Mouse (Mus musculus) neural tube, embryonic 11.5 days (tissue): ENCODE data around the gene Olfr251. TPM values are rescaled to one million over a fixed set of nuclear protein-coding genes. Genes with fewer than 3 reads are reported as not detected.

Experiments used
- ATAC-seq: fragments of 200-750 bp; cut with Nextera tagmentation; 2 replicates; pipeline ENCODE4 v1.8.0; 2017; ENCODE audit warnings: moderate number of reproducible peaks, mild to moderate bottlenecking, moderate TSS enrichment, moderate library complexity; ENCODE audit not compliant: insufficient read depth, low FRiP score, low TSS enrichment
- DNase-seq: peaks from one replicate; pipeline ENCODE4 v3.0.0-alpha.2; 2015; ENCODE audit warnings: low spot score
- H3K27ac ChIP-seq: fragments of 300-500 bp; sonication (generic); 2 replicates; pipeline ENCODE4 v1.5.1; 2014; ENCODE audit warnings: low read depth, mild to moderate bottlenecking, low read length
- H3K27me3 ChIP-seq: fragments of 300-500 bp; sonication (generic); 2 replicates; pipeline ENCODE4 v1.6.1; 2014; ENCODE audit warnings: mild to moderate bottlenecking, low read length, mixed read lengths; ENCODE audit not compliant: control insufficient read depth, insufficient read depth
- H3K36me3 ChIP-seq: fragments of 300-500 bp; sonication (generic); 2 replicates; pipeline ENCODE4 v1.6.1; 2014; ENCODE audit warnings: mild to moderate bottlenecking, low read length, moderate library complexity, mixed read lengths; ENCODE audit not compliant: control insufficient read depth, insufficient read depth
- H3K4me1 ChIP-seq: fragments of 300-500 bp; sonication (generic); 2 replicates; pipeline ENCODE4 v1.6.1; 2014; ENCODE audit warnings: low read length, mixed read lengths; ENCODE audit not compliant: control insufficient read depth, insufficient read depth
- H3K4me2 ChIP-seq: fragments of 300-500 bp; sonication (generic); 2 replicates; pipeline ENCODE4 v1.6.1; 2014; ENCODE audit warnings: low read depth, mild to moderate bottlenecking, moderate library complexity
- H3K4me3 ChIP-seq: fragments of 300-500 bp; sonication (generic); 2 replicates; pipeline ENCODE4 v1.5.1; 2014; ENCODE audit warnings: low read depth, low read length
- H3K9ac ChIP-seq: fragments of 300-500 bp; sonication (generic); 2 replicates; pipeline ENCODE4 v1.6.1; 2014; ENCODE audit warnings: mild to moderate bottlenecking, low read length
- H3K9me3 ChIP-seq: fragments of 300-500 bp; sonication (generic); 2 replicates; pipeline ENCODE4 v1.6.1; 2016; ENCODE audit warnings: low read length; ENCODE audit not compliant: control insufficient read depth
- WGBS: fragments of 180-500 bp; shearing (Covaris S2); extraction: QIAGEN DNeasy Blood & Tissue Kit; methylation state at CpG from one replicate; pipeline ENCODE4 v1.1.7; 2014; 5-methylcytosine and 5-hydroxymethylcytosine counted together
- polyA plus RNA-seq: library from polyadenylated mRNA; unstranded; fragments of >200 nt; fragmentation: Nextera tagmentation; extraction: Ambion mirVana; gene quantifications from 2 replicates; pipeline ENCODE4 v1.2.1, GENCODE M21; 2014

Olfr251 gene
- polyA plus RNA-seq, 1 experiment from 2014 or later = not detected

GRCm38 (mm10) chr9:38429155-38429554, 52.3 kb downstream of the Olfr251 start, which contains the start of gene Olfr901:
Gene Olfr901 (plus strand): TSS chr9:38429455.
- WGBS = 90% methylated on average over 1 of the region's 1 CpGs

More at GRCm38 (mm10) chr9:38429155-38429554, 52.3 kb downstream of the Olfr251 start, which contains the start of gene Olfr901:
- Histone ChIP-seq H3K4me3 (no peak within 1 kb of the TSS), H3K36me3 (no peaks in the 10 kb centered on the region), H3K4me2 (no peak within 1 kb of the TSS), H3K9ac (no peak within 1 kb of the TSS), H3K9me3 (no peaks in the 10 kb centered on the region), H3K27me3 (no peaks in the 10 kb centered on the region), H3K27ac (no peak within 1 kb of the TSS), H3K4me1 (no peaks in the 10 kb centered on the region)
- DNase-seq = no peak
- ATAC-seq = no peak

Other genes starting within 250 kb of the Olfr251 start
- gene Olfr890, start 234.6 kb upstream of the Olfr251 start, polyA plus RNA-seq = not detected in 2 replicates
- gene Olfr891, start 196.3 kb upstream of the Olfr251 start, polyA plus RNA-seq = not detected in 2 replicates
- not detected in 2 replicates for gene Olfr893, start 168.7 kb upstream of the Olfr251 start, polyA plus RNA-seq
- gene Olfr894, start 159.0 kb upstream of the Olfr251 start, polyA plus RNA-seq = not detected in 2 replicates
- not detected in 2 replicates for gene Olfr143, start 124.3 kb upstream of the Olfr251 start, polyA plus RNA-seq
- gene Olfr895, start 109.2 kb upstream of the Olfr251 start, polyA plus RNA-seq = not detected in 2 replicates
- not detected in 2 replicates for gene Olfr896-ps1, start 86.0 kb upstream of the Olfr251 start, polyA plus RNA-seq
- gene Olfr25, start 48.0 kb upstream of the Olfr251 start, polyA plus RNA-seq = not detected in 2 replicates
- gene Olfr898, start 28.7 kb upstream of the Olfr251 start, polyA plus RNA-seq = not detected in 2 replicates
- not detected in 2 replicates for gene Olfr250, start 10.2 kb upstream of the Olfr251 start, polyA plus RNA-seq
- not detected in 2 replicates for gene Olfr147, start 24.6 kb downstream of the Olfr251 start, polyA plus RNA-seq
- gene Olfr901, start 52.4 kb downstream of the Olfr251 start, polyA plus RNA-seq = not detected in 2 replicates
- not detected in 2 replicates for gene Olfr902, start 70.6 kb downstream of the Olfr251 start, polyA plus RNA-seq
- not detected in 2 replicates for gene Olfr904, start 86.1 kb downstream of the Olfr251 start, polyA plus RNA-seq
- not detected in 2 replicates for gene Olfr905, start 94.0 kb downstream of the Olfr251 start, polyA plus RNA-seq
- not detected in 2 replicates for gene Olfr906, start 110.0 kb downstream of the Olfr251 start, polyA plus RNA-seq
- gene Olfr907, start 118.7 kb downstream of the Olfr251 start, polyA plus RNA-seq = not detected in 2 replicates
- not detected in 2 replicates for gene Olfr911-ps1, start 144.5 kb downstream of the Olfr251 start, polyA plus RNA-seq
- not detected in 2 replicates for gene Olfr910, start 160.8 kb downstream of the Olfr251 start, polyA plus RNA-seq
- not detected in 2 replicates for gene Olfr912, start 203.1 kb downstream of the Olfr251 start, polyA plus RNA-seq
- gene Olfr913, start 215.7 kb downstream of the Olfr251 start, polyA plus RNA-seq = not detected in 2 replicates
- not detected in 2 replicates for gene Olfr914, start 228.0 kb downstream of the Olfr251 start, polyA plus RNA-seq